Comparison of ENCODE assay signal across 16 mouse cellular contexts in genomic region chr2:59284734-59285490, GRCm38 (mm10).
DNase-seq lines count a peak whose midpoint lies in the region; ATAC-seq lines count a peak whose summit lies in the region.
"Had no signal": no experiment of that assay in that cellular context is flagged by ENCODE, and none has a peak within 500 bp of the region (broad histone marks: within the 10 kb centered on the region; RNA-seq: fewer than 3 reads in every experiment).

No protein-coding gene starts in this region.

- no peak overlapping the region for H3K4me3 ChIP-seq in intestine, embryonic 14.5 days (ENCODE audit: low read depth, low read length)
- H3K4me3 ChIP-seq in intestine, embryonic 16.5 days (ENCODE audit: low read length), result no peak overlapping the region
- no peak overlapping the region for H3K4me3 ChIP-seq in midbrain, embryonic 11.5 days (ENCODE audit: low read depth, low read length)
- no peak overlapping the region for H3K4me3 ChIP-seq in midbrain, embryonic 10.5 days
- H3K4me3 ChIP-seq: forebrain, embryonic 15.5 days; hindbrain, embryonic 12.5 days; limb, embryonic 13.5 days; liver, embryonic 12.5 days had no signal

- H3K4me1 ChIP-seq in intestine, embryonic 14.5 days (replicated peaks; ENCODE audit: control insufficient read depth, insufficient read depth, low read length), result peaks cover 12% of the 10 kb centered on the region; the same call in 1 of the 2 replicates
- H3K4me1 ChIP-seq in intestine, embryonic 16.5 days (ENCODE audit: control insufficient read depth, insufficient read depth, low read length), result peaks cover 3% of the 10 kb centered on the region; the same call in 1 of the 2 replicates
- no peaks in the 10 kb centered on the region for H3K4me1 ChIP-seq in midbrain, embryonic 11.5 days (ENCODE audit: control insufficient read depth, insufficient read depth, low read length)
- no peaks in the 10 kb centered on the region for H3K4me1 ChIP-seq in midbrain, embryonic 10.5 days
- H3K4me1 ChIP-seq: hindbrain, embryonic 12.5 days; liver, embryonic 12.5 days had no signal

- WGBS in intestine, embryonic 14.5 days, result 86% methylated on average over 8 of the region's 8 CpGs
- 81% methylated on average over 8 of the region's 8 CpGs for WGBS in intestine, embryonic 16.5 days
- 89% methylated on average over 8 of the region's 8 CpGs for WGBS in midbrain, embryonic 11.5 days
- WGBS in midbrain, embryonic 10.5 days, result 89% methylated on average over 8 of the region's 8 CpGs

- H3K36me3 ChIP-seq in intestine, embryonic 14.5 days (ENCODE audit: control insufficient read depth, insufficient read depth, low read length), result no peaks in the 10 kb centered on the region
- no peaks in the 10 kb centered on the region for H3K36me3 ChIP-seq in intestine, embryonic 16.5 days (ENCODE audit: control insufficient read depth, insufficient read depth, low read length)
- no peaks in the 10 kb centered on the region for H3K36me3 ChIP-seq in midbrain, embryonic 11.5 days (ENCODE audit: control insufficient read depth, insufficient read depth, low read length)
- peaks cover 6% of the 10 kb centered on the region; the same call in 1 of the 2 replicates for H3K36me3 ChIP-seq in midbrain, embryonic 10.5 days
- H3K36me3 ChIP-seq: forebrain, embryonic 15.5 days; hindbrain, embryonic 12.5 days; limb, embryonic 13.5 days had no signal

- intact Hi-C loops in heart, postnatal 10 days (cut with DNase I), result loop anchor here (5.0 kb wide), 1 partner anchor 123 kb away; the partner anchor contains the start of genes Ccdc148 and Pkp4

- H3K27me3 ChIP-seq in intestine, embryonic 14.5 days (replicated peaks; ENCODE audit: control insufficient read depth, insufficient read depth, low read length), result no peaks in the 10 kb centered on the region
- H3K27me3 ChIP-seq in intestine, embryonic 16.5 days (replicated peaks; ENCODE audit: control insufficient read depth, insufficient read depth, low read length), result no peaks in the 10 kb centered on the region
- no peaks in the 10 kb centered on the region for H3K27me3 ChIP-seq in midbrain, embryonic 11.5 days (ENCODE audit: control insufficient read depth, insufficient read depth, low read length)
- no peaks in the 10 kb centered on the region for H3K27me3 ChIP-seq in midbrain, embryonic 10.5 days (ENCODE audit: low read depth, poor library complexity, severe bottlenecking)
- H3K27me3 ChIP-seq: forebrain, embryonic 15.5 days; hindbrain, embryonic 12.5 days; limb, embryonic 13.5 days; liver, embryonic 12.5 days had no signal

- H3K27ac ChIP-seq in intestine, embryonic 14.5 days (ENCODE audit: low read depth), result no peak overlapping the region
- no peak overlapping the region for H3K27ac ChIP-seq in intestine, embryonic 16.5 days (ENCODE audit: low read length)
- H3K27ac ChIP-seq in midbrain, embryonic 11.5 days (ENCODE audit: low read depth, low read length), result no peak overlapping the region
- H3K27ac ChIP-seq in midbrain, embryonic 10.5 days (replicated peaks), result no peak overlapping the region
- H3K27ac ChIP-seq: forebrain, embryonic 15.5 days; hindbrain, embryonic 12.5 days; limb, embryonic 13.5 days; liver, embryonic 12.5 days had no signal

- peak; percentile 10 for DNase-seq in CD4-positive, CD25-positive, alpha-beta regulatory T cell, adult 2 months (ENCODE audit: low read depth, low spot score)
- peak; percentile 32 for DNase-seq in intestine, embryonic 14.5 days (ENCODE audit: low spot score)
- DNase-seq in midbrain, embryonic 11.5 days (ENCODE audit: low spot score, missing footprints), result peak; percentile 76
- DNase-seq in midbrain, embryonic 10.5 days (ENCODE audit: low spot score), result no peak
- peak; percentile 35 to 58 for DNase-seq in heart, postnatal 10 days
- DNase-seq in adrenal gland, postnatal 36 days, result no peak
- DNase-seq: cerebellum, adult 11 months; cerebellum, adult 9-11 months; kidney, adult 18-20 months; layer of hippocampus, adult 9-11 months had no signal

- H3K9me3 ChIP-seq in intestine, embryonic 14.5 days (ENCODE audit: control insufficient read depth, low read length), result no peaks in the 10 kb centered on the region
- no peaks in the 10 kb centered on the region for H3K9me3 ChIP-seq in intestine, embryonic 16.5 days (ENCODE audit: control insufficient read depth, low read length)
- H3K9me3 ChIP-seq in midbrain, embryonic 11.5 days (ENCODE audit: control insufficient read depth, low read length), result no peaks in the 10 kb centered on the region
- no peaks in the 10 kb centered on the region for H3K9me3 ChIP-seq in midbrain, embryonic 10.5 days (replicated peaks)
- H3K9me3 ChIP-seq: forebrain, embryonic 15.5 days; hindbrain, embryonic 12.5 days; limb, embryonic 13.5 days; liver, embryonic 12.5 days had no signal

- no peak overlapping the region for H3K4me2 ChIP-seq in intestine, embryonic 14.5 days (ENCODE audit: low read length)
- no peak overlapping the region for H3K4me2 ChIP-seq in intestine, embryonic 16.5 days (ENCODE audit: low read depth, low read length)
- no peak overlapping the region for H3K4me2 ChIP-seq in midbrain, embryonic 11.5 days
- H3K4me2 ChIP-seq: forebrain, embryonic 15.5 days; hindbrain, embryonic 12.5 days; limb, embryonic 13.5 days; liver, embryonic 12.5 days had no signal

- H3K9ac ChIP-seq in intestine, embryonic 14.5 days (ENCODE audit: low read length), result no peak overlapping the region
- no peak overlapping the region for H3K9ac ChIP-seq in intestine, embryonic 16.5 days (ENCODE audit: low read depth, low read length)
- H3K9ac ChIP-seq in midbrain, embryonic 11.5 days (ENCODE audit: low read length), result no peak overlapping the region
- H3K9ac ChIP-seq: forebrain, embryonic 15.5 days; hindbrain, embryonic 12.5 days; limb, embryonic 13.5 days; liver, embryonic 12.5 days had no signal

- no peak for ATAC-seq in CD4-positive, CD25-positive, alpha-beta regulatory T cell, adult 4 months
- no peak for ATAC-seq in intestine, embryonic 14.5 days (replicated peaks; ENCODE audit: low FRiP score, low TSS enrichment, low read depth)
- no peak for ATAC-seq in intestine, embryonic 16.5 days
- no peak for ATAC-seq in midbrain, embryonic 11.5 days (ENCODE audit: low FRiP score)
- ATAC-seq: forebrain, embryonic 15.5 days; liver, embryonic 12.5 days had no signal

Comparison
In these comparisons a context has a peak if more than half of its experiments do, and no peak if none do; other contexts are left out.
1. DNase-seq: peak in CD4-positive, CD25-positive, alpha-beta regulatory T cell, adult 2 months (single experiment), intestine, embryonic 14.5 days (single experiment), midbrain, embryonic 11.5 days (single experiment) and heart, postnatal 10 days (2 of 2); none in midbrain, embryonic 10.5 days (single experiment) and adrenal gland, postnatal 36 days (0 of 2).